Mouse (Mus musculus) liver, embryonic 14.5 days (tissue): ENCODE data around the gene Slc35f3.

Experiments
- CTCF ChIP-seq: IDR thresholded peaks from 2 replicates; pipeline ENCODE4 v1.5.1; 2016; ENCODE audit warnings: antibody characterized with exemption, low read depth, control low read depth
- EP300 ChIP-seq: IDR thresholded peaks from 2 replicates; pipeline ENCODE4 v1.6.1; 2016; ENCODE audit warnings: antibody characterized with exemption, low read depth

DNA sequence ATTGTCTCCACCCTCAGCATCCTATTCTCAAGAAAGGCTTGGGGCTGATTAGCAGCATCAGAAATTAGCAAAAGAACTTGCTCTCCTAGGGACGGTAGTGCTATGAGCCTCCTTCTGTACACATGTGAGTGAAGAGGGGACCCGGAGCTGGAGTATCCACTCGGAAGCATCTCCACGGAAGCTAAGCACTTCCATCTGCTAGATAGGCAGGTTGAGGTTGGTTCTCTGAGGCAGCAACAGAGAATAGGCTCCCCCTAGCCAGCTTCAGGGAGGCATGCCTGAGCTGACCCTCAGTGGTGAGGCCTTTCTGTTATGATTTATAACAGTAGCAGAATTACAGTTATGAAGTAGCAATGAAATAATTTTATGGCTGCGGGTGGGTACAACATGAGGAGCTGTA lies 2.0 kb downstream of the Slc35f3 start:
- TF ChIP-seq EP300 (no peak), CTCF (no peak)
